Mouse (Mus musculus): ENCODE measurements around the gene Kcnq5.
A peak's percentile ranks its signal among the peaks of the same experiment; 100 is the strongest.
"Not testable (repeated sequence)": the region's sequence is repeated elsewhere in the genome, so short reads cannot be mapped to it uniquely, and the experiment has no call there.

Kcnq5 gene

DNA sequence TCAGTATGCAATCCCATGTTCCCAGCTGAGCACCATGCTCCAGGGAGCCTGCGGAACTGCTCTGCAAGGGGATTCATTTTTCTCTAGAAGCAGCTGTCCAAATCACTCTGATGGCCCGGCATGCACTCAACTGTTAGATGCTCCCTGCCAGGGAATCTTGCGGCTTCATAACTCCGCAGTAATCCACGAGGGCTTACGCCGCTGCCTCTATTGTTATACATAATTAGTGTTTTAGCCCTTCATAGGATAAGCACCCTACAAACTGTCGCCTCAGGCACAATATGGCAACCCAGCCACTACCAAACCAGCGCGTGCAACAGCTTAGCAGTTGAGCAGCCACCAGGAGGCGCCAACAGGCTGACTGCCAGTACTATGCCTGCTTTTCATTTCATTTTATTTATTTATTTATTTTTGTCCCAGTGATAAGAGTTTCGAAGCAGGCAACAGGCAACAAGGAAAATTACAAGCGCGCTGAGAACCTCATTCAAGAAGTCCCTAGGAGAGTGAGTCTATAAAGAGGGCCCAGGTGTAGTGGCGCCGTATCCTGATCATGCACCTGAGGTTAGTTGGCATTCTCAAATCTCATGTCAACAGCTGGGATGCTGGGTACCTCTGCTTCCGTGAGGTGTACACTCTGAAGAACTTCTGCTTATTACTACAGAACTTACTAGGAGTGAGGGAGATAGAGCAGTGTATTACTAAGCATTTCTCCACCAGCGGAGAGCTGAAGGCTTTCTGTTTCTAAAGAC is 500.6 kb downstream of the Kcnq5 start:
- peak; percentile 81 for DNase-seq

DNA sequence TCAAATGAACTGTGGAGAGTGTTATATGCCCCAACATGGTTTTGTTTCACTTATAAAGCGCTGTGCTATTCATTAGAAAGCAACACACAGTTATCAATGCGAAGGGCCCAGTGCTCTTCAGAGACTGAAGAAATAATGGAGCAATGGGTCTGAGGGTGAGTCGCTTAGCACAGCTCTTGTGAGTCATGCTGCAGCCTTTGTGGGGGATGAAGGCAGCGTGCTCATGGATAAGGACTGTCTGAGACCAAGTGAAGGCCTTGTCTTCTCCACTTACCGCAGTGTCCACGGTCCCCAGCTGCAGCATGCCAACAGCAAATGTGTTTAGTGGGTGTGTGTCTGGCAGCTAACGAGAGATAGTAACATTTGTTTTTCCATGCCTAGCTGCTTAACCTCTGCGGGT is 503.2 kb downstream of the Kcnq5 start:
- DNase-seq, result no peak

- no peak for DNase-seq
Observed at GRCm38 (mm10) chr1:21455971-21456370, 505.8 kb downstream of the Kcnq5 start.

DNA sequence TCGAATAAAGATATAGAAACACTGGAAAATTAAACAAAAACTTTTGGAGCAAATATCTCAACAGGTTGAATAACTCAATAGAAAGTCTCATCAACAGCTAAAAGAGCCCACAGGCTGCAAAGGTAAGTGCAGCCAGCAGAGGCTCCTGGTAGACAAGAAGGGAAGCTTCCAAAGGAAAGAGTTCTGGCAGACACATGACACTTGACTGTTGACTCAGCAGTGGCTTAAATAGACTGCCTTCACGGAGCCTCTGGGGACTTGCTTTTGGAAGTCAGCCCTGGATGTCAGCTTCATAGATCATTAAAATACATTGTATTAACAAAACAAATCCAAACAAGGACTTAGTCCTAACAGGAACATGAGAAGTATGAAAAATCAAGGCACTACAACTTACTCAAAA is 513.5 kb downstream of the Kcnq5 start:
- no peak for DNase-seq

- DNase-seq, result no peak
Observed at GRCm38 (mm10) chr1:21436753-21437152, 525.0 kb downstream of the Kcnq5 start.

- DNase-seq, result no peak
Observed at GRCm38 (mm10) chr1:21434853-21435252, 526.9 kb downstream of the Kcnq5 start.

GRCm38 (mm10) chr1:21431666-21432065 is 530.1 kb downstream of the Kcnq5 start:
- no peak for DNase-seq

DNA sequence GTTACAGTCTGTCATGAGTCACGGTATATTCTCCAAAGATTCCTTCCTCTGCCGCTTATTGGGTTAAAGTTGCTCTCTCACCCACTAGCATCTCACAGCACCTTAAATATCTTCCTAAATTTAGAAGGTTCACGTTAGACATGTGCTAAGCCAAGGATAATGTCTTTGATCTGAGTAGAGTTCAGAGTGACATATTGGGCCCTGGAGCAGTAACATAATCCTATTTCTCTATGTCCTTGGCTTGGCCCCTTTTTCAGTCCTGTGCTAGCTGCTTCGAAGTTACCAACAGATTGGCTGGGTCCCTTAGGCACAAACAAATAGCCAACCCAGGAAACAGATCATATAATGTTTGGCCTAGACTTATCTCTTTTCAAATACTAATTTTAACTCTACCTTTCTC is 533.7 kb downstream of the Kcnq5 start:
- DNase-seq, result no peak

DNA sequence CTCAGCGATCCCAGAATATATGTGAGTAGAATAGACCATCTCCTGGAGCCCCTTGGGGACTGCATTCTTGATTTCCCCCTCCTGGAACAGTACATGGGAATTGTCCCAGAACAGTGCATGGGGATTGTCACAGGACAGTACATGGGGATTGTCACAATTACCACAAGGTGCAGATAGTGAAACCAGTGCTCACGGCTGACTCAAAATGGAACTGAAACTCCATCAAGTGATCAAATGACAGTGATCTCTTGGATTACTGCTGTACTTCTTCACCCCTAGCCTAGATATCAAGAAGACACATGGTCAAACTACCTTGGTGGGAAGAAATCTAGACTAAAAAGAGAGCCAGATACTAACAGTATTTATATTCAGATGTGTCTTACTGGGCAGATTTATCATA is 536.1 kb downstream of the Kcnq5 start:
- no peak for DNase-seq

DNA sequence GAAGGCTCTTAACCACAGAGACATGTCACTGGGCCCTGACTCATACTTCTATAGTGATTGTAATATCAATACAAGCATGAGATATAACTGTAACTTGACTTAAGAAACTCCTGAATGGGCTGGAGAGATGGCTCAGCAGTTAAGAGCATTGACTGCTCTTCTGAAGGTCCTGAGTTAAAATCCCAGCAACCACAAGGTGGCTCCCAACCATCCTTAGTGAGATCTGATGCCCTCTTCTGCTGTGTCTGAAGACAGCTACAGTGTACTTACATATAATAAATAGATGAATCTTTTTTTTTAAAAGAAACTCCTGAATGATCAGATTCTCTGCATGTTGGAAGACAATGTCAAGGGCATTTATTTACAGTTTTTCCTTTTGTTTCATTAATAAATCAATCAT is 542.4 kb downstream of the Kcnq5 start:
- DNase-seq, result peak; percentile 29

GRCm38 (mm10) chr1:21412197-21412555 is 549.6 kb downstream of the Kcnq5 start:
- no peak for DNase-seq

DNA sequence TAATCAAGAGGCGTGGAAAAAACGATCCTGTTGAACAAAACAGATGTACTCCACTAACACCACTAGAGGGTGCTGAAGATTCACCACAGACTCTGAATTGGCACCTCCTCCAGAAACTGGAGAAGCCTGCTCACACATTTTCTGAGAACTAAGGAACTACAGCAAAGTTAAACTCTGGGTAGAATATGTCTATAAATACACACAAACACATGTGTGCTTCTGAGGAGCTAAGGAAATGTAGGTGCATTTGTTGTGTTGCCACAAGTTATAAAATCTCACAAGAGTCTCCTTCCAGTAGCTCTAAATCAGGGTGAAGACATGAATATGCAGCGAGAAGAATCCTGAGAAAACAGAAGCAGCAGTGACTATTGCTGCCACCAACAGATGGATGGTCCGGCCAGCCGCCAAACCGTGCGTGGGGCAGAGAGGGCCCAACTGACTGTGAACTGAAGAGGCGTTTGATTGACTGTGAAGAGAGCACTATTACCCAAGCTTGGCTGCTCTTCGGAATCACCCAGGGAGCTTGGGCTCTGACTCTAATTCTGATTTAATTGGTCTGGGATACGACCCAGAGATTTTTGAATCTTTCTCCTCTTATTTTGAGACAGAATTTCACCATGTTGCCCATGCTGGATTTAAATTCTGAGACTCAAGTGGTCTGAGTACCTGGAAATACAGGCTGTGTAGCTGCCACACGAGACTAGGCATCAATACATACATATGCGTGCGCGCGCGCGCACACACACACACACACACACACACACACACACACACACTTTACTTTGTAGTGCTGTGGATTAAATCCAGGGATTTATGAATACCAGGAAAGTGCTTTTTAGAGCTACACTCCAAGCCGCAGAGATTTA is 550.2 kb downstream of the Kcnq5 start:
- peak; percentile 49 for DNase-seq

- DNase-seq, result no peak
Observed at GRCm38 (mm10) chr1:21407266-21407665, 554.5 kb downstream of the Kcnq5 start.

DNA sequence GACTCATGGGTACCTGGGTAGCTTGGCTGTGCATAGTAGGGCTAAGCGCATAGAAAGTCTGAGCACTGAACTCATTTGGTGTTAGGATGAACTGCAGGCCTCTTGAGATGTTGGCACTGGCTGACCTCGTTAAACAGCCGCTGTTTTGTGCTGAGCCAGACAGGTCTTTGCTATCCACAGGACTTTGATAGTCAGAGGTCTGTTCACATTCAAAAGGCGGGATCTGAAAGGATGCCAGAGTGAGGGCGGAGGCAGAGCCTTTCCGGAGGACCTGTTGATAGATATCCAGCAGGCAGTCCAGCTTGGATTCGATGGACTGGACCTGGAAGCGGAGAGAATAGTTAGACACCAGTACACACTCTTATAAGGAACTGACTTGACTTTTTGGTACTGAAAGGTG is 558.9 kb downstream of the Kcnq5 start:
- DNase-seq, result no peak

DNA sequence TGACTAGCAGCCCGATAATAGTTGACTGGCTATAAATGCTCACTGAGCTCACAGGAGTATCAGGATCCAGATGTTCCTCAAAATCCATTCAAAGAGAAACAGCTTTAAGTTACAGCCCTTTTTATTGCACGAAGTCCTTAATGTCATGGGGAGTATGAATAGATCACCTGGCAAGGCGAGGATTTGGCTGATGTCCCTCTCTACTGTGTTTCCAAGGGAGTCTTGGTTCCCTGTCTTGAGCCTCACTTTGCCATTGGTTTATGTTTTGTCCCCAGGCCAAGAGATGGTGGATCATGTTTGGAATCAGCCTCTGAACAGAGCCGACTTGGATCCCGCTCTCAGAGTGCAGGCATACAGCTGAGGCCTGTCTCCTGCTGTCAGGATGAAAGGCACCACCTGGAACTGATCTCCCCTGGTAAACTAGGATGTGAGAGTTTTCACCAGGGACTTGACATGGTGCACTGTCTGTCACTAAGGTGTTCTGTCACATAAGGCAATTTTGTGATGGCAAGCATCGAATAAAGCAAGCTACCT is 570.5 kb downstream of the Kcnq5 start:
- DNase-seq, result no peak

DNA sequence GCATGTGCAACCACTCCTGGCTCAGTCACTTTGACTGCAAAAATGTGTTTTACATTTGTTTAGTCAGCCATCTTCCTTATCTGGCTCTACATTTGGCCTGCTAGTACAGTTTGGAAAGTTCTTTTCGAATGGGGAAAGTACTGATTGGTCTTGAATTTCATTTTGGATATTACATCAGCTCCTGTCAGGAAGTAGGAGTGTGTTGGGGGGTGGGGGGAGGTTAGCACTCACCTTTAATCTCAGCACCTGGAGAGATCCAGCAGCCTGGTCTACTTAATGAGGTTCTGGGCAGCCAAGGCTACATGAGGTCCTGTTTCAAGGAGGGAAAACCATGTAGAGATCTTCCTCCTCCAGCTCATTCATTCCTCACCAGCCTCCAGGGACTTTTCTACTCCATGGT is 578.5 kb downstream of the Kcnq5 start, which contains the start of gene Khdc1b:
TSS of gene Khdc1b (plus strand) at position 301 of the 400 bp plus-strand sequence.
- no peak for DNase-seq

DNA sequence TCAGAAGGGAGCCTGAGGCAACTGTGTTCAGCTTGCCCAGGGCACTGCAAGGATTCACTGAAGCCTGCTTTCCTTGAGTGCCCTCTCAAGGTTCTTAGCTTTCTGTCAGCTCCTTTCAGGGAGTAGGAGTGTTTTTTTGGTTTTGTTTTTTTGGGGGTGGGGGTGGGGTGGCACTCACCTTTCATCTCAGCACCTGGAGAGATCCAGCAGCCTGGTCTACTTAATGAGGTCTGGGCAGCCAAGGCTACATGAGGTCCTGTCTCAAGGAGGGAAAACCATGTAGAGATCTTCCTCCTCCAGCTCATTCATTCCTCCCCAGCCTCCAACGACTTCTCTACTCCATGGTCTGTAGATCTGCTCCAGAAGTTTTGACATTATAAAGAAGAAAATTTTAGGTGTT is 593.7 kb downstream of the Kcnq5 start, which contains the start of gene Khdc1c:
TSS of gene Khdc1c (plus strand) at position 301 of the 400 bp plus-strand sequence.
- DNase-seq, result not testable (repeated sequence)

DNA sequence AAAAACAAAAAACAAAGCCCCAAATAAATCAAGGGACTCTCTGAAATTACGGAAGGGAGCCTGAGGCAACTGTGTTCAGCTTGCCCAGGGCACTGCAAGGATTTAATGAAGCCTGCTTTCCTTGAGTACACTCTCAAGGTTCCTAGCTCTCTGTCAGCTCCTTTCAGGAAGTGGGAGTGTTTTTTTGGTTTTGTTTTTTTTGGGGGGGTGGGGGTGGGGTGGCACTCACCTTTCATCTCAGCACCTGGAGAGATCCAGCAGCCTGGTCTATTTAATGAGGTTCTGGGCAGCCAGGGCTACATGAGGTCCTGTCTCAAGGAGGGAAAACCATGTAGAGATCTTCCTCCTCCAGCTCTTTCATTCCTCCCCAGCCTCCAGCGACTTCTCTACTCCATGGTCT is 612.4 kb downstream of the Kcnq5 start, which contains the start of gene Khdc1a:
TSS of gene Khdc1a (plus strand) at position 301 of the 400 bp plus-strand sequence.
- no peak for DNase-seq

Data from thymus, postnatal 14 days (tissue).